Mouse (Mus musculus): ENCODE results near the gene Cdk5rap3.
A peak's percentile ranks its signal among the peaks of the same experiment; 100 is the strongest.

Cdk5rap3 gene

GRCm38 (mm10) chr11:96916044-96916884 lies at the start of gene Cdk5rap3:
TSS of gene Cdk5rap3 (minus strand) at chr11:96916496.
- DNase-seq: peak; percentile 99

DNA sequence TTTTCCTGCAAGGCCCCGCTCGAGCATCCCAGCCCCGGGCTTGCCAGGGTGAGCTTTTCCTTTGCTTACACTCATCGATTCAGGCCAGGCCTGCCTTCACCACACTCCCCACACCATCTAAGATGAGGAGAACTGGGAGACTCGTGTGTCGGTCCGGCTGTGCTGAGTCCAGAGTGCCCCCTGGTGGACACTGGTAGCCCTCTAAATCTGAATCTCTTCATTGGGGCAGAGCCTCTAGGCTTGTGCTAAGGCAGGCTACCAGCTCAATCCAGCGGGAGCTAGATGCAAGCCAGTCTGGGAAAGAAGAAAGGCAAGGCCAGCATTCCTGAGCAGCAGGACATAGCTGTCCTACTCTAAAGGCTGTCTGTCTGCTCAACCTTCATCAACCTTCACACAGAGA lies 47.3 kb upstream of the Cdk5rap3 start:
- DNase-seq: peak; percentile 82

GRCm38 (mm10) chr11:96957061-96957805 lies 40.9 kb upstream of the Cdk5rap3 start:
- no peak for DNase-seq

- DNase-seq: no peak
Measured at GRCm38 (mm10) chr11:96956009-96956724, 39.9 kb upstream of the Cdk5rap3 start.

- DNase-seq: no peak
Measured at GRCm38 (mm10) chr11:96955094-96955493, 38.8 kb upstream of the Cdk5rap3 start.

DNA sequence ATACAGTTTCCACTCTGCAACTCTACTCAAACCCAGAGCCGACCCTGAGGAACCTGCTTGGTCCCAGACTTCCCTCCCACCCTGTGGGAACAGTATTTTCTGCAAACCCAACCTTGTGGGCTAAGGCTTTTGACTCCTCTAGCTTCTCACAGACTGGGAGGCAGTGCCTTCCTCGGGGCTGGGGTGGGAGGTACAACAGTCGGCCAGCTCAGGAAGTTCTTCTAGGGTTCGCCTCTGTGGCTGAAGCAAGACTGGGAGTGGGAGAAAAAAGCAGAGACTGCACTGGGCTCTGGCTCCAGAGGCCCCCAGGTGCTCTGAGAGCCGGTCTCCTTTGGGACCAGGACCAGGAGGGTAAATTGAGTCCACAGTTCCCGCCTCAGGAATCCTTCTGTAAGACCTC lies 36.6 kb upstream of the Cdk5rap3 start:
- DNase-seq: no peak

GRCm38 (mm10) chr11:96952426-96952825 lies 36.1 kb upstream of the Cdk5rap3 start:
- no peak for DNase-seq

DNA sequence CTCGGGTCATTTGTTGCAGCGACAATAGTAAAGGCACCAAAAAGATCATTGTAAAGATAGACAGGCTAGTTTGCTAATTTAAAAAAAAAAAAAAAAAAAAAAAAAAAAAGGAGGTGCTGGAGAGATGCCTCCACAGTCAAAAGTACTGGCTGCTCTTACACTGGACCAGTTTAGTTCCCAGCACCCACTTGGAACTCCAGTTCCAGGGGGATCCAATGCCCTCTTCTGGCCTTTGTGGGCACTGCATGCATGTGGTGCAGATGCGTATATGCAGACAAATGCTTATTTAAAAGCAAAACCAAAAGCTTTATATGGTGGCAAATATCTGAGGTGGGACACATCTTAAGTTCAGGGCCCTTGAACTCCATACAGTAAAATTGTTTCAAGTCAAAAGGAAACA lies 34.5 kb upstream of the Cdk5rap3 start:
- DNase-seq: no peak

GRCm38 (mm10) chr11:96947849-96948248 lies 31.6 kb upstream of the Cdk5rap3 start:
- DNase-seq: no peak

DNA sequence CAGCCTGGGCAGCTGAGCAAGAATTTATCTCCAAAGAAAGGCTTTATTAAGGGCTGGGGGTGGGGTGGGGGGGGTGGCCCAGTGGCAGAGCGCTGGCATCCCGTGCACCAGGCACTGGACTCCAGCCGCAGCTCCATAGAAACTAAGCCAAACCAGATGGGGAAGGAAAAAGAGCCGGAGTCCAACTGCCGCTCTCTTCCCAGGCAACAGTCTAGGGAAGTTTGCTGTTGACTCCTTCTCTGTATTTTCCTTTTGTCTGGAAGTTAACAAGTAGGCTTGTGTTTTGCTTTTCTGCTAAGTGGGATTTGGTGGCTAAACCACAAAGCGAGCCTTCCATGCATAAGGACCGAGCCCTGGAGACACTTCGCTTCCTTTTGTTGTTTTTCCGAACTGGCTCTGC lies 30.2 kb upstream of the Cdk5rap3 start:
- no peak for DNase-seq

DNA sequence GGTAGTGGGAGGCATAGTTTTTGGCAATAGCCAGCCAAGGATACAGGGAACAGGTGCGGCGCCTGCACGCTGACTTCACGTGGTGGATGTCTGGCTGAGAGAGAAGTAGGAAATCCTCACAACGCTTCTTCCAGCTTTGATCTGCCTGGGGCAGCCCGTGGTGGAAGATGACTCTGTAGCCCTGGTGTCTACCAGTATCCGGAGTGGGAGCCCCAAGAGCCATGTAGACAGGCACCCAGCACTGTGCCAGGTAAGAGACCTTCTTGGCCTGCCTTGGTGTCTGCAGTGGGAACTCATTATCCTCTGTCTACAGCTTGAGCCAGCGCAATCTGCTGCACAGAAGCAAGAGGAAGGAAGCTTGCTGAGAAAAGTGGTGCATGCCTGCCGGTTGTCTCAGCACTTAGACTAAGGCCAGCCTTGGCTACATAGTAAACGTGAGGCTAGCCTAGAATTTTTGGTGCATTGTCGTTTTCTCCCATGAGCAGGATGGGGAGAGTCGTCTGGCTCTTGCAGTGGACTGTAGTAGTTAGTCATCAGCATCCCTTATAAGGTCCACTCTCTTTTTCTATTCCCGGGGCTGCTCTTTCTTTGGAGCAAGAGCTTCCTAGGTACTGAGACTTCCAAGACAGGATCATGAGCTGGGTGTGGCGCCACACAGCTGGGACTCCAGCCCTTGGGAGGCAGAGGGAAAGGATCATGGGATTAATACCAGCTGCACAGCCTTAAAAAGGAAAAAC lies 28.7 kb upstream of the Cdk5rap3 start:
- DNase-seq: no peak

- peak; percentile 91 for DNase-seq
Measured at GRCm38 (mm10) chr11:96943746-96944304, 27.5 kb upstream of the Cdk5rap3 start, which contains the start of gene Pnpo. TSS of gene Pnpo (minus strand) at chr11:96943986.

GRCm38 (mm10) chr11:96941989-96942590 lies 25.8 kb upstream of the Cdk5rap3 start:
- DNase-seq: no peak

DNA sequence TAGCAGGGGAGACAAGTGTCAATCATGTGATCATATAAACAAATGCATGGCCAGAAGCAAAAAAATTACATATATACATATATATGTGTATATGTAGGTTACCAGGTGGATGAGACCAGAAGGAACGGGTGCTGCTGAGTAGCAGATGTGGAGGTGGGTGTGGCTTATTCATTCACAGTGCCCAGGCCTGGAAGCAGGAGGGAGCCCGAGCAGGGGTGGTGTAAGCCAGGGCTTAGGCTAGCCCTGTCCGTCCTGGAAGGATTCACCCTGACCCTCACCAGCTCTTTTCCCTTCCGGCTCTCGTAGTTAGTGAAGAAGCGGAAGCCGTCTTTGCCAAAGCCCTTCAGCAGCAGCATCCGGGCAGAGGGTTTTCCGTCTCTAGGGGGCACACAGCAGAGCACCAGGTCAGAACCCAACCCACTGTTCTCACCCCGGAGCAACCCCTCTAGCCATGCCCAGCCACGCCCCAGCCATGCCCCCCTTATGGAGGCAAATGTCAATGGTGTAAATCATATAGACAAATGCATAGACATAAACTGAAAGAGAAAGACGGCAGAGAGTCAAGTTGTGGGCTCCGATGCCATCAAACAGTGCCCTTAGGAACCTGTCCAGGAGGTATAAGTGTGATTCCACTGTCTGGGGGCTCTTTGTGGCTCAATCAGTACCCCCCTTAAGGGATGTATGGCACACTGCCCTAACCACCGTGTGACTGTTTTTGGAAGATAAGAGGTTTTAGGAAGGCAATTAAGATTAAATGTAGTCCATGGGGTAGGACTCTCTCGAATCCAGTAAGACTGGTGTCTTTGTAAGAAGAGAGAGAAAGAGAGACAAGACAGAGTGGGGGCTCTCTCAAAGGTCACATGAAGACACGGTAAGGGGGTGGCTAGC lies 24.5 kb upstream of the Cdk5rap3 start:
- no peak for DNase-seq

GRCm38 (mm10) chr11:96938426-96938800 lies 22.1 kb upstream of the Cdk5rap3 start:
- no peak for DNase-seq

GRCm38 (mm10) chr11:96937549-96938425 lies 21.5 kb upstream of the Cdk5rap3 start:
- DNase-seq: no peak

GRCm38 (mm10) chr11:96935872-96936650 lies 19.8 kb upstream of the Cdk5rap3 start:
- DNase-seq: no peak

DNA sequence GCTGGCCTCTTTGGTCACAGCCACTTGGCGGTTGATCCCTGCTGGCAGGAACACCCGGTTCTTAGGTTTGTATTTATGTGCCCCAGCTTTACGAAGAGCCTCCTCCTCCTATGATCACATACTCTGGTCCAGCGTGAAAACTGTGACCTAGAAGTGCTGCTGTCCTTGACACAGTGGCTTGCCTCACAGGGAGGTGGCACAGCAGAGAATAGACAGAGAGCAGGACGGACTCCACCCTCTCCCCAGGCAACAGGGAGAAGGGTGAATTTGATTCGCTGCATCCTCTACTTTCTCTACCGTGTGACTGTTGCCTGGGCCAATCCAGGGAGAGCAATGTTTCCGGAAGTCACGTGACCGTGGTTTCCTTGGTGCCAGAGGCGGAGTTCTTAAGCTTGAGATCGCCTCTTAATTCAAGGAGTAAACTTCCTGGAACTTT lies 18.6 kb upstream of the Cdk5rap3 start:
- DNase-seq: no peak

Data from right cerebral cortex, postnatal 25 days (tissue).